Mouse (Mus musculus) forebrain, embryonic 14.5 days (tissue): ENCODE data around the gene Mapk13. TPM values are rescaled to one million over a fixed set of nuclear protein-coding genes. Genes with fewer than 3 reads are reported as not detected.

Experiments used
- ATAC-seq: fragments of 200-750 bp; cut with Nextera tagmentation; 2 replicates; pipeline ENCODE4 v1.8.0; 2017; ENCODE audit warnings: mild to moderate bottlenecking, moderate library complexity
- DNase-seq: peaks from one replicate; pipeline ENCODE4 v3.0.0-alpha.2; 2015; ENCODE audit warnings: low spot score
- H3K27ac ChIP-seq: fragments of 300-500 bp; sonication (generic); 2 replicates; pipeline ENCODE4 v1.5.1; 2014; ENCODE audit warnings: low read depth, mild to moderate bottlenecking, control low read depth, low read length, moderate library complexity
- H3K27me3 ChIP-seq: fragments of 300-500 bp; sonication (generic); replicated peaks from 2 replicates; pipeline ENCODE4 v1.6.1; 2014; ENCODE audit warnings: low read length, control low read depth, mixed read lengths; ENCODE audit not compliant: control insufficient read depth, insufficient read depth
- H3K36me3 ChIP-seq: fragments of 300-500 bp; sonication (generic); 2 replicates; pipeline ENCODE4 v1.6.1; 2014; ENCODE audit warnings: low read length, control low read depth; ENCODE audit not compliant: control insufficient read depth, insufficient read depth
- H3K4me1 ChIP-seq: fragments of 300-500 bp; sonication (generic); 2 replicates; pipeline ENCODE4 v1.6.1; 2014; ENCODE audit warnings: antibody characterized with exemption, low read length, control low read depth; ENCODE audit not compliant: control insufficient read depth, insufficient read depth
- H3K4me2 ChIP-seq: fragments of 300-500 bp; sonication (generic); 2 replicates; pipeline ENCODE4 v1.6.1; 2014; ENCODE audit warnings: mild to moderate bottlenecking, control low read depth, low read length
- H3K4me3 ChIP-seq: fragments of 300-500 bp; sonication (generic); 2 replicates; pipeline ENCODE4 v1.5.1; 2014; ENCODE audit warnings: low read depth, low read length, control low read depth
- H3K9ac ChIP-seq: fragments of 300-500 bp; sonication (generic); 2 replicates; pipeline ENCODE4 v1.6.1; 2014; ENCODE audit warnings: mild to moderate bottlenecking, low read length, control low read depth, moderate library complexity
- H3K9me3 ChIP-seq: fragments of 300-500 bp; sonication (generic); replicated peaks from 2 replicates; pipeline ENCODE4 v1.6.1; 2016; ENCODE audit warnings: low read length, control low read depth, mixed read lengths; ENCODE audit not compliant: control insufficient read depth
- WGBS: fragments of 180-500 bp; shearing (Covaris S2); extraction: QIAGEN DNeasy Blood & Tissue Kit; methylation state at CpG from one replicate; pipeline ENCODE4 v1.1.7; 2014; 5-methylcytosine and 5-hydroxymethylcytosine counted together
- polyA plus RNA-seq: library from polyadenylated mRNA; unstranded; fragments of >200 nt; fragmentation: Nextera tagmentation; extraction: Ambion mirVana; gene quantifications from 2 replicates; pipeline ENCODE4 v1.2.1, GENCODE M21; 2014

Gene Mapk13
- polyA plus RNA-seq, 1 experiment from 2014 or later: 0.57 TPM

GRCm38 (mm10) chr17:28743916-28744315, 25.2 kb upstream of the Mapk13 start:
- DNase-seq: no peak
- Histone ChIP-seq H3K4me2 (no peak overlapping the region), H3K27ac (no peak overlapping the region), H3K4me1 (no peaks in the 10 kb centered on the region), H3K9ac (no peak overlapping the region), H3K27me3 (no peaks in the 10 kb centered on the region), H3K36me3 (peaks cover 85% of the 10 kb centered on the region), H3K4me3 (no peak overlapping the region), H3K9me3 (no peaks in the 10 kb centered on the region)
- no peak for ATAC-seq
- 91% methylated on average over 9 of the region's 9 CpGs for WGBS

DNA sequence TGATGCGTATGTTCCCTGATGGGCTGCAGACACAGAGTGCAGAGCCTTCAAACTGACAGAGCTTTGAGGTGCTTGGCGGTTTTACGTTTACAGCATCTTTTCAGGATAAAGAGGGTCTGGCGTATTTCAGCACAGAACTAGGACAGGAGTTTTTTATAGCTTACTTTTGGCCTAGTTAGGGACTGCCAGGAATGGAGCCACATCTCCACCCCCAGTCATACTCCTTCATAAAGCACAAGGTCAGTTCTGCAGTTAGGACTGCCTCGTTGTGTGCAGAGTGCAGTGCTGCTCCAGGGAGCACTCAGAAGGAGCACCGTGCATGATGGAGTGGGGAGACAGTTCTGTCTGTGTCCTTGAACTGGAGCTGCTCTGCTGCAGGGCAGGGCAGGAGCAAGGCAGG, 23.3 kb upstream of the Mapk13 start:
- Histone ChIP-seq H3K9ac (no peak overlapping the region), H3K4me1 (no peaks in the 10 kb centered on the region), H3K4me2 (no peak overlapping the region), H3K36me3 (peaks cover 73% of the 10 kb centered on the region), H3K27ac (no peak overlapping the region), H3K9me3 (no peaks in the 10 kb centered on the region), H3K27me3 (no peaks in the 10 kb centered on the region), H3K4me3 (no peak overlapping the region)
- 90% methylated on average over 6 of the region's 6 CpGs for WGBS
- ATAC-seq: no peak
- no peak for DNase-seq

DNA sequence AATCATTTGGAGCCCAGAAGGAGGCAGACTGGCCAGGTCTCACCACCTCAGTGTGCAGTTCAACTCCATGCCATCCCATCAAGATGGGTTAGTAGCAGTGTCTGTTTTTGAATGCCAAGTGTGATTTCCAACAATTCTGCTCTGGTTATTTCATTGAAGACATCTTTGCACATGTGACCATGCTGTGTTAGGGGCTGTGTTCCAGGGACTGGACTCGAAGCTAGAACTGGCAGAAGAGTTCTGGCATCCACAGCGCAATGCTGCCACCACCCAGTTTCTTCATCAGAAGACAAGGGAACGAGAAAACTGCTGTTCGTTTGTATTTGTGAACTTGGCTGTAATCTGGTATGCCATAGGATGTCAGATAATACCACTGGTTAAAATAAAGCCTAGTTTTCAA, 21.1 kb upstream of the Mapk13 start:
- Histone ChIP-seq H3K4me2 (no peak overlapping the region), H3K4me1 (no peaks in the 10 kb centered on the region), H3K27me3 (no peaks in the 10 kb centered on the region), H3K36me3 (peaks cover 54% of the 10 kb centered on the region), H3K27ac (no peak overlapping the region), H3K9ac (no peak overlapping the region), H3K9me3 (no peaks in the 10 kb centered on the region), H3K4me3 (no peak overlapping the region)
- no peak for DNase-seq
- no peak for ATAC-seq
- 91% methylated on average over 4 of the region's 4 CpGs for WGBS

DNA sequence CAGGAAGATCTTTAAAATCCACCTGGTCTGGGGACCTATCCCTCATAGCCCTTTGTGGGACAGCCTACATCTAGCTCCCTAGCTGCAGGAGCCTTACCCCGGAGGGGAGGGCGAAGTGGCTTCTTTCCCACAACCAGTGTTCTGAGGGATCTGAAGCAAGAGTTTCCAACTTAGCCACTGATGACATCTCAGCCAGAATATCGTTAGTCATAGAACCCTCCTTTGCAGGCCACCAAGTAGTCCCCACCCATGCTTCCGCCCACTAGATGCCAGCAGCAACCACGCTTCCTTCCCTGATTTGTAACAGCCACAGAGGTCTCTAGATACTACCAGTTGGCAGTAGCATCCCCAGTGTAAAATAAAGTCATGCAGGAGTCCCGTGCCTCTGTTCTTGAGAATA, 18.5 kb upstream of the Mapk13 start:
- Histone ChIP-seq H3K27ac (no peak overlapping the region), H3K27me3 (no peaks in the 10 kb centered on the region), H3K4me1 (no peaks in the 10 kb centered on the region), H3K9me3 (no peaks in the 10 kb centered on the region), H3K9ac (no peak overlapping the region), H3K36me3 (peaks cover 30% of the 10 kb centered on the region), H3K4me3 (no peak overlapping the region), H3K4me2 (no peak overlapping the region)
- DNase-seq: no peak
- WGBS: 91% methylated on average over 6 of the region's 6 CpGs
- ATAC-seq: no peak

GRCm38 (mm10) chr17:28756447-28756846, 12.7 kb upstream of the Mapk13 start:
- DNase-seq (no peak), ATAC-seq (no peak)
- Histone ChIP-seq H3K4me3 (no peak overlapping the region), H3K27ac (no peak overlapping the region), H3K9me3 (no peaks in the 10 kb centered on the region), H3K4me1 (no peaks in the 10 kb centered on the region), H3K36me3 (no peaks in the 10 kb centered on the region), H3K4me2 (no peak overlapping the region), H3K9ac (no peak overlapping the region), H3K27me3 (no peaks in the 10 kb centered on the region)
- WGBS: 66% methylated on average over 5 of the region's 5 CpGs

DNA sequence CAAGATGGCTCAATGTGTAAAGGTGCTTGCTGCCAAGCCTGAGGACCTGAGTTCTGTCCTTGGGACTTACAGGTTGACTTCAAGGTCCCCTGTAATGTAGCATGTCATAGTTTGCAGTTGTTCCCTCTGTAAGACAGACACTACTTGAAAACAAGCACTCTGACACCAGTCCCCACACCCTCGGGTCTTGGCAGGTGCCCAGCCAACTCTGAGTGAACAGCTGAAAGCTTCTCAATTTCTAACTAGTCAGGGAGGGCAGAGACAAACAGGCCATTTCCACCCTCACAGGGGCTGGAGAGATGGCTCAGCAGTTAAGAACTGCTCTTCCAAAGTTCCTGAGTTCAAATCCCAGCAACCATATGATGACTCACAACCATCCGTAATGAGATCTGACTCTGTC, 11.6 kb upstream of the Mapk13 start:
- Histone ChIP-seq H3K27me3 (no peaks in the 10 kb centered on the region), H3K9me3 (no peaks in the 10 kb centered on the region), H3K4me1 (no peaks in the 10 kb centered on the region), H3K36me3 (no peaks in the 10 kb centered on the region), H3K4me3 (no peak overlapping the region), H3K9ac (no peak overlapping the region), H3K4me2 (no peak overlapping the region), H3K27ac (no peak overlapping the region)
- 78% methylated on average over 2 of the region's 2 CpGs for WGBS
- DNase-seq (no peak), ATAC-seq (no peak)

DNA sequence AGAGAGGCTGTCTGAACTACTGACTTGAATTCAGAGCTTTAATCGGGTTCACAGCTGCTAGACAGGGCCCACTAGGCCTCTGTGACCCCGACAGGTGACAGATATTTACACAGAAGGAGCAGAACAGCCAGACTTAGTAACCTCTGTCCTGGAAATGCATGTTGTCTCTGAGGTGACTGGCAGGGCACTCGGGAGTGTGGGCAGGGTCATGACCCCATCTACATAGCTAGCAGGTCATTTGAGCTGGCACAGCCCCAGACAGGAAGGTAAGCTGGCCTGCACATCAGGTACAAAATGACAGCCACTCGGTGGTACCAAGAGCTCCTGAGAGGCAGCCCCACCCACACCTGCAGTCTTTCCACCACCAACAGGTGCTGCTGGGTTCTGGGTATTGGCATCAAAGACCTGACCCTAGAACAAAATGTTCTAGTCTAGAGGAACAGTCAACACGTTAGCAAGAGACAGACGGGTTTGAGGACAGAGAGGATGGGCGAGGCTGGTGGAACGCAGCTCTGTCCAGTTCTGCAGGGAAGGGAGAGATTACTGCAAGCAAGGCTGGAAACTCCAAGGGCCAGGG, 8.3 kb upstream of the Mapk13 start:
- no peak for DNase-seq
- Histone ChIP-seq H3K4me2 (no peak overlapping the region), H3K4me3 (no peak overlapping the region), H3K27ac (no peak overlapping the region), H3K36me3 (no peaks in the 10 kb centered on the region), H3K27me3 (no peaks in the 10 kb centered on the region), H3K9ac (no peak overlapping the region), H3K9me3 (no peaks in the 10 kb centered on the region), H3K4me1 (no peaks in the 10 kb centered on the region)
- WGBS: 79% methylated on average over 8 of the region's 8 CpGs
- ATAC-seq: no peak

DNA sequence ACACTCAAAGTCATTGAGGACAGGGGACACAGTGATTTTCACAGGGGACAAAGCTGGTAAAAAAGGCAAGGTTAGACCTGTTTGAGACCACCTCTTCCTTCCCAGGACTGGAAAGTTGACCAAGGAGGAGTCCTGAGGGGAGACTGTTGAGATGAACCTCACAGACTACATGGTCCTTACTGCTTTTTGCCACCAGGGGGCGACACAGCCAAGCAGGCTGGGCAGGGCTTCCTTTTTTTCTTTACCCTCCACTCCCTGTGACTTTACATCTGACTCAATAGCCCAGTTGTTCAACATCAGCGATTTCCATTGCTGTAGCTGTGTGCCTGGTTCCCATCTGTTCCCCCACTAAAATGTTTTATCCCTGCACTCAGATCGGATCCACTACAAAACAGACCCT, 7.2 kb upstream of the Mapk13 start:
- Histone ChIP-seq H3K4me3 (no peak overlapping the region), H3K27me3 (no peaks in the 10 kb centered on the region), H3K27ac (no peak overlapping the region), H3K36me3 (no peaks in the 10 kb centered on the region), H3K9me3 (no peaks in the 10 kb centered on the region), H3K4me2 (no peak overlapping the region), H3K9ac (no peak overlapping the region), H3K4me1 (no peaks in the 10 kb centered on the region)
- DNase-seq: peak; percentile 55
- no peak for ATAC-seq
- WGBS: 16% methylated on average over 3 of the region's 3 CpGs

GRCm38 (mm10) chr17:28766203-28766602, 2.9 kb upstream of the Mapk13 start:
- 70% methylated on average over 3 of the region's 3 CpGs for WGBS
- H3K4me3 ChIP-seq: no peak overlapping the region
- H3K27me3 ChIP-seq: peaks cover 28% of the 10 kb centered on the region
- H3K9me3 ChIP-seq: no peaks in the 10 kb centered on the region
- H3K9ac ChIP-seq: no peak overlapping the region
- H3K4me2 ChIP-seq: no peak overlapping the region
- DNase-seq (no peak), ATAC-seq (no peak)
- no peak overlapping the region for H3K27ac ChIP-seq
- no peaks in the 10 kb centered on the region for H3K36me3 ChIP-seq
- H3K4me1 ChIP-seq: peaks cover 5% of the 10 kb centered on the region
